Mouse (Mus musculus): ENCODE results near the gene Tmem140. TPM values are rescaled to one million over a fixed set of nuclear protein-coding genes. Genes with fewer than 3 reads are reported as not detected.
A peak's percentile ranks its signal among the peaks of the same experiment; 100 is the strongest.

Tmem140 gene
- 10 to 100 TPM; 22.9 TPM for total RNA-seq (2021)
- polyA plus RNA-seq (2012; rRNA removed): 18.2 and 23.5 TPM in 2 replicates
- long read RNA-seq, transcript Tmem140-201 (2 exons, 2,614 nt): major isoform, 23 of 27 reads
- long read RNA-seq, partial matches to known transcripts: 1 of 27 reads
- long read RNA-seq, other reads (novel, unspliced or antisense): 2 of 27 reads

- WGBS: 14% methylated on average over 11 of the region's 11 CpGs
- peak; percentile 76 to 77 for DNase-seq
- TF ChIP-seq EP300 (IDR thresholded peaks at IDR 0.05; ENCODE audit: insufficient read depth, low read depth, low read length) (peak; percentile 82), CTCF (IDR thresholded peaks at IDR 0.05) (no peak), POLR2A (IDR thresholded peaks at IDR 0.05; ENCODE audit: insufficient read depth, low read depth, low read length) (peak; percentile 98)
- intact Hi-C loops (cut with DNase I): loop anchor here (2.0 to 5.0 kb wide), 2 partner anchors 14 to 81 kb away; partner anchors contain the start of gene Agbl3
- Histone ChIP-seq H3K36me3 (ENCODE audit: control insufficient read depth, insufficient read depth, low read length) (no peaks in the 10 kb centered on the region), H3K4me3 (peak within 1 kb of the TSS; percentile 69), H3K79me2 (replicated peaks; ENCODE audit: control insufficient read depth, insufficient read depth, low read length) (no peaks in the 10 kb centered on the region), H3K27ac (peak within 1 kb of the TSS; percentile 97), H3K27me3 (ENCODE audit: control insufficient read depth, insufficient read depth, low read length) (no peaks in the 10 kb centered on the region), H3K4me1 (ENCODE audit: control insufficient read depth, insufficient read depth, low read length) (peaks cover 10% of the 10 kb centered on the region), H3K9ac (ENCODE audit: low read depth, low read length) (peak within 1 kb of the TSS; percentile 88)
These were observed at the start of gene Tmem140 for GRCm38 (mm10) chr6:34862791-34863403. TSS of gene Tmem140 (plus strand) at chr6:34863146.

- Histone ChIP-seq H3K27me3 (ENCODE audit: control insufficient read depth, insufficient read depth, low read length) (no peaks in the 10 kb centered on the region), H3K4me3 (no peak overlapping the region), H3K79me2 (replicated peaks; ENCODE audit: control insufficient read depth, insufficient read depth, low read length) (no peaks in the 10 kb centered on the region), H3K27ac (no peak overlapping the region), H3K9ac (ENCODE audit: low read depth, low read length) (no peak overlapping the region), H3K36me3 (ENCODE audit: control insufficient read depth, insufficient read depth, low read length) (no peaks in the 10 kb centered on the region), H3K4me1 (ENCODE audit: control insufficient read depth, insufficient read depth, low read length) (no peaks in the 10 kb centered on the region)
- DNase-seq: no peak
- TF ChIP-seq CTCF (IDR thresholded peaks at IDR 0.05) (no peak), POLR2A (IDR thresholded peaks at IDR 0.05; ENCODE audit: insufficient read depth, low read depth, low read length) (no peak), EP300 (IDR thresholded peaks at IDR 0.05; ENCODE audit: insufficient read depth, low read depth, low read length) (no peak)
- intact Hi-C loops (cut with DNase I): no loop called here
These were observed 38.5 kb upstream of the Tmem140 start for GRCm38 (mm10) chr6:34824406-34824805.

DNA sequence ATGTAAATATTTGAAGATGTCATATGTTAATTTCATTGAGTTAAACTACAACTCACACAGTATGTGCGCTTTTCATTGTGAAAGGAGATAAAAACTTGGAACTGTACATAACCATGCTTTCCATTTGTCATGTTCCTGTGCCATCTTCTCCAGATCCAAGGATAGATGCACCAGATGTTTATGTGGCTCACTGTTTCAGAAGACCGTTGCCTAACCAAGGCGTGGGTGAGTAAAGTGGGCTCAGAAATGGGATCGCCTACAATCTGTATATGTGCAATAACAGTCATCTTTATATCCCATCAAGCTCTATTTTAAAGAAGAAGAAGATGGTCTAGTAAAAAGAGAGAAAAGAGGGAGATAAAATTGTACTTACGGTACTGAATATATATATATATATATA lies 30.6 kb upstream of the Tmem140 start:
- TF ChIP-seq EP300 (IDR thresholded peaks at IDR 0.05; ENCODE audit: insufficient read depth, low read depth, low read length) (no peak), CTCF (IDR thresholded peaks at IDR 0.05) (no peak), POLR2A (IDR thresholded peaks at IDR 0.05; ENCODE audit: insufficient read depth, low read depth, low read length) (no peak)
- no peaks in the 10 kb centered on the region for H3K79me2 ChIP-seq (replicated peaks; ENCODE audit: control insufficient read depth, insufficient read depth, low read length)
- intact Hi-C loops (cut with DNase I): no loop called here
- no peaks in the 10 kb centered on the region for H3K4me1 ChIP-seq (ENCODE audit: control insufficient read depth, insufficient read depth, low read length)
- no peak for DNase-seq
- no peak overlapping the region for H3K9ac ChIP-seq (ENCODE audit: low read depth, low read length)
- no peak overlapping the region for H3K4me3 ChIP-seq
- H3K27ac ChIP-seq: no peak overlapping the region
- WGBS: 95% methylated on average over 5 of the region's 5 CpGs
- no peaks in the 10 kb centered on the region for H3K36me3 ChIP-seq (ENCODE audit: control insufficient read depth, insufficient read depth, low read length)
- no peaks in the 10 kb centered on the region for H3K27me3 ChIP-seq (ENCODE audit: control insufficient read depth, insufficient read depth, low read length)

GRCm38 (mm10) chr6:34861546-34862053 lies 1.3 kb upstream of the Tmem140 start:
- WGBS: 76% methylated on average over 11 of the region's 11 CpGs
- H3K27ac ChIP-seq: peak overlapping the region; percentile 97
- H3K27me3 ChIP-seq (ENCODE audit: control insufficient read depth, insufficient read depth, low read length): no peaks in the 10 kb centered on the region
- no peak overlapping the region for H3K4me3 ChIP-seq
- no peaks in the 10 kb centered on the region for H3K36me3 ChIP-seq (ENCODE audit: control insufficient read depth, insufficient read depth, low read length)
- no peaks in the 10 kb centered on the region for H3K79me2 ChIP-seq (replicated peaks; ENCODE audit: control insufficient read depth, insufficient read depth, low read length)
- intact Hi-C loops (cut with DNase I): loop anchor here (2.0 to 5.0 kb wide), 2 partner anchors 15 to 79 kb away; partner anchors contain the start of gene Agbl3
- DNase-seq: peak; percentile 11 to 22
- no peak overlapping the region for H3K9ac ChIP-seq (ENCODE audit: low read depth, low read length)
- TF ChIP-seq POLR2A (IDR thresholded peaks at IDR 0.05; ENCODE audit: insufficient read depth, low read depth, low read length) (no peak), EP300 (IDR thresholded peaks at IDR 0.05; ENCODE audit: insufficient read depth, low read depth, low read length) (no peak), CTCF (IDR thresholded peaks at IDR 0.05) (no peak; the same call in 1 of the 2 replicates)
- peaks cover 9% of the 10 kb centered on the region for H3K4me1 ChIP-seq (ENCODE audit: control insufficient read depth, insufficient read depth, low read length)

DNA sequence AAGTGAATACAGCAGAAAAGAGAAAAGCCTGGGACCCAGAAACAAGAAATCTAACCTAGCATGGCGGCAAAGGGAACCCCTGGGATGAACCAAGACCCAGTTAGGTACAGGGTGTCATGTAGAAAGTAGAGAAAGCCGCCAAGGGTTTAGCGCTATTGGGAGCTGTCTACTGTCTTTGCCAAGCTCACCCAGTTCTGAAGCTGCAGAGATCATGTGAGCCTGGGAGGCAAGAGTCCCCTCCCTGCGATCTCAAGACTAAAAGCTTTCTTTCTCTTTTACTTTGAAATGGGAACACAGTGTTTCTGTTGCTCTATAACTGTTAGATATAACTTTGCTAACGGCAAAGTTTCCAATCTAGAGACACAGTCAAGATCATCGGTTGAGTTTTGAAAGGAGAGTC lies 565 bp upstream of the Tmem140 start:
- Histone ChIP-seq H3K36me3 (ENCODE audit: control insufficient read depth, insufficient read depth, low read length) (no peaks in the 10 kb centered on the region), H3K27ac (peak overlapping the region; percentile 97), H3K27me3 (ENCODE audit: control insufficient read depth, insufficient read depth, low read length) (no peaks in the 10 kb centered on the region), H3K4me1 (ENCODE audit: control insufficient read depth, insufficient read depth, low read length) (peaks cover 10% of the 10 kb centered on the region), H3K9ac (ENCODE audit: low read depth, low read length) (peak overlapping the region; percentile 88), H3K4me3 (peak overlapping the region; percentile 69), H3K79me2 (replicated peaks; ENCODE audit: control insufficient read depth, insufficient read depth, low read length) (no peaks in the 10 kb centered on the region)
- intact Hi-C loops (cut with DNase I): loop anchor here (2.0 to 5.0 kb wide), 2 partner anchors 14 to 80 kb away; partner anchors contain the start of gene Agbl3
- TF ChIP-seq EP300 (IDR thresholded peaks at IDR 0.05; ENCODE audit: insufficient read depth, low read depth, low read length) (no peak), CTCF (IDR thresholded peaks at IDR 0.05) (no peak), POLR2A (IDR thresholded peaks at IDR 0.05; ENCODE audit: insufficient read depth, low read depth, low read length) (peak; percentile 20; the same call in 1 of the 2 replicates)
- peak; percentile 60 to 62 for DNase-seq
- 41% methylated on average over 6 of the region's 6 CpGs for WGBS
